In genomic region chr8:84184085-84185043, GRCm38 (mm10) we compare ENCODE assay signal across 9 mouse cellular contexts. TPM values are rescaled to one million over a fixed set of nuclear protein-coding genes. Genes with fewer than 3 reads are reported as not detected.
DNase-seq lines count a peak whose midpoint lies in the region; ATAC-seq and TF ChIP-seq lines count a peak whose summit lies in the region.
"Had no signal": no experiment of that assay in that cellular context is flagged by ENCODE, and none has a peak within 500 bp of the region (broad histone marks: within the 10 kb centered on the region; RNA-seq: fewer than 3 reads in every experiment).

No protein-coding gene starts in this region.

- peak overlapping the region; percentile 29; the same call in 1 of the 2 replicates for H3K27ac ChIP-seq in gastrocnemius, adult 2 months
- 0 out of 2 replicates have a peak overlapping the region, but pooled peaks have one; percentile 49 for H3K27ac ChIP-seq in liver, embryonic 12.5 days

- H3K27me3 ChIP-seq in liver, embryonic 12.5 days (replicated peaks) = peaks cover 48% of the 10 kb centered on the region
- H3K27me3 ChIP-seq: CH12.LX had no signal

- ATAC-seq in liver, embryonic 12.5 days = no peak
- no peak for ATAC-seq in megakaryocyte progenitor cell, adult 5-6 weeks (replicated peaks; ENCODE audit: poor library complexity)

- no peak for DNase-seq in gastrocnemius, adult 2 months
- no peak for DNase-seq in gastrocnemius, adult 8-10 months (ENCODE audit: low spot score in 2 of 2)
- DNase-seq in urinary bladder, postnatal 25 days (ENCODE audit: low spot score) = peak; percentile 22
- DNase-seq in urinary bladder, postnatal 14 days (ENCODE audit: low spot score) = no peak
- DNase-seq in kidney, adult 18-20 months = no peak
- DNase-seq in layer of hippocampus, adult 9-10 months (ENCODE audit: low spot score) = no peak

- no peaks in the 10 kb centered on the region for H3K9me3 ChIP-seq in liver, embryonic 12.5 days (replicated peaks)

- peak overlapping the region; percentile 78 for H3K4me3 ChIP-seq in gastrocnemius, adult 2 months
- H3K4me3 ChIP-seq in liver, embryonic 12.5 days = peak overlapping the region; percentile 58

- WGBS in liver, embryonic 12.5 days (ENCODE audit: insufficient replicate concordance) = 26% methylated on average over 21 of the region's 21 CpGs

- intact Hi-C loops in gastrocnemius, adult 2 months (cut with DNase I) = loop anchor here (5.0 kb wide), 2 partner anchors 147 to 173 kb away; no protein-coding TSS in a partner anchor

- peaks cover 56% of the 10 kb centered on the region for H3K4me1 ChIP-seq in liver, embryonic 12.5 days

- H3K4me2 ChIP-seq in liver, embryonic 12.5 days = peak overlapping the region; percentile 73

- peak overlapping the region; percentile 68 for H3K9ac ChIP-seq in liver, embryonic 12.5 days

- no peak for TF ChIP-seq CTCF in gastrocnemius, adult 2 months (IDR thresholded peaks at IDR 0.05)

- H3K36me3 ChIP-seq in liver, embryonic 12.5 days = no peaks in the 10 kb centered on the region

RNA-seq across cellular contexts. Expression of gene Nanos3, which starts 0.7 kb away (rescaled TPM):
- not detected for total RNA-seq in gastrocnemius, adult 2 months (2021)
- total RNA-seq in gastrocnemius, adult 8-10 months (2022) = not detected
- 0.61 and 1.3 TPM in 2 replicates for polyA plus RNA-seq in liver, embryonic 12.5 days (2016; fragmentation: Nextera tagmentation; extraction: Ambion mirVana)
- 0.54 and 1.7 TPM in 2 replicates for total RNA-seq in megakaryocyte progenitor cell, adult 5-6 weeks (2015)
- total RNA-seq in megakaryocyte progenitor cell, adult 5-6 weeks (2017) = 3.5 TPM in 1 of 2 replicates, not detected in the other
- total RNA-seq: CH12.LX had no signal

RNA-seq across cellular contexts. Expression of gene 4930432K21Rik, which starts 36.5 kb away (rescaled TPM):
- under 1 TPM; 0.28 to 0.50 TPM for total RNA-seq in gastrocnemius, adult 2 months (2021)
- total RNA-seq in gastrocnemius, adult 8-10 months (2022) = under 1 TPM; 0.16 to 0.46 (median 0.30) TPM
- 0.28 and 0.58 TPM in 2 replicates for polyA plus RNA-seq in liver, embryonic 12.5 days (2016; fragmentation: Nextera tagmentation; extraction: Ambion mirVana)
- total RNA-seq in megakaryocyte progenitor cell, adult 5-6 weeks (2015) = 0.17 and 0.32 TPM in 2 replicates
- total RNA-seq in megakaryocyte progenitor cell, adult 5-6 weeks (2017) = 2.1 and 2.2 TPM in 2 replicates

RNA-seq across cellular contexts. Expression of gene Cc2d1a, which starts 36.6 kb away (rescaled TPM):
- 10 to 100 TPM; 16.8 to 18.6 TPM for total RNA-seq in gastrocnemius, adult 2 months (2021)
- total RNA-seq in gastrocnemius, adult 8-10 months (2022) = 10 to 100 TPM; 14.0 to 20.0 (median 15.4) TPM
- 8.2 and 9.6 TPM in 2 replicates for polyA plus RNA-seq in liver, embryonic 12.5 days (2016; fragmentation: Nextera tagmentation; extraction: Ambion mirVana)
- 7.3 and 8.0 TPM in 2 replicates for total RNA-seq in megakaryocyte progenitor cell, adult 5-6 weeks (2015)
- 5.7 and 8.0 TPM in 2 replicates for total RNA-seq in megakaryocyte progenitor cell, adult 5-6 weeks (2017)

RNA-seq across cellular contexts. Expression of gene Zswim4, which starts 52.5 kb away (rescaled TPM):
- 1 to 10 TPM; 5.2 to 8.6 TPM for total RNA-seq in gastrocnemius, adult 2 months (2021)
- total RNA-seq in gastrocnemius, adult 8-10 months (2022) = 1 to 10 TPM; 6.8 to 7.9 (median 7.0) TPM
- 3.6 and 5.0 TPM in 2 replicates for polyA plus RNA-seq in liver, embryonic 12.5 days (2016; fragmentation: Nextera tagmentation; extraction: Ambion mirVana)
- total RNA-seq in megakaryocyte progenitor cell, adult 5-6 weeks (2015) = 3.2 and 3.4 TPM in 2 replicates
- total RNA-seq in megakaryocyte progenitor cell, adult 5-6 weeks (2017) = 4.2 and 5.0 TPM in 2 replicates

RNA-seq across cellular contexts. Expression of gene Podnl1, which starts 58.6 kb away (rescaled TPM):
- total RNA-seq in gastrocnemius, adult 2 months (2021) = not detected
- not detected for total RNA-seq in gastrocnemius, adult 8-10 months (2022)
- polyA plus RNA-seq in liver, embryonic 12.5 days (2016; fragmentation: Nextera tagmentation; extraction: Ambion mirVana) = 0.08 and 0.13 TPM in 2 replicates
- 0.05 TPM in 1 of 2 replicates, not detected in the other for total RNA-seq in megakaryocyte progenitor cell, adult 5-6 weeks (2015)
- total RNA-seq in megakaryocyte progenitor cell, adult 5-6 weeks (2017) = 0.54 TPM in 1 of 2 replicates, not detected in the other
